Mouse (Mus musculus) spleen, embryonic (tissue): ENCODE measurements at regions not wholly inside any gene's neighbourhood (a gene's known extent, or its start where the extent isn't known, plus 50 kb on each side); places are given as distances from the start of the nearest gene placed in this dataset.

Source experiments
- CTCF ChIA-PET: fragments of 350-600 bp; sonication (Branson Sonifier 250); formaldehyde crosslinking; loops from one replicate; lab custom pipeline; 2022; lab: Charles Lee

DNA sequence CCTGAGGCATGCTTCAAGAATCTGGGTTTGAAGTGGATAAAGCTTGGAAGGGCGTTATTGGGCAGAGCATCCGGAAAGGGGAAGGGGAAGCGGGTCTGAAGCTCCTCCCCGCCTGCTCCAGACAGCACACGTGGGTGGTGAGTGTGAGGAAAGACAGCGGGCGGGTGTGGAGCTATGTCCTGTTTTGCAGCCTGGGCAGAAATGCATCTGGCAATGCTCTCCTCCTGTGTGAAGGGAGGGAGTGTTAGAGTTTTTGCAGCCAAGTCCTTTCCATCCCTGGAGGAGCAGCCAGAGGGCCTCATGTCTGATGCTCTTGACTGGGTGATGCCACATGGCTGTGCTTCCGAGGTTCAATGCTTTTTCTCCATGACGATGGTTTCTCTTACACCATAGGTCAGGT is 73.4 kb upstream of the Fndc3a start:
- CTCF ChIA-PET, result no interaction called here

DNA sequence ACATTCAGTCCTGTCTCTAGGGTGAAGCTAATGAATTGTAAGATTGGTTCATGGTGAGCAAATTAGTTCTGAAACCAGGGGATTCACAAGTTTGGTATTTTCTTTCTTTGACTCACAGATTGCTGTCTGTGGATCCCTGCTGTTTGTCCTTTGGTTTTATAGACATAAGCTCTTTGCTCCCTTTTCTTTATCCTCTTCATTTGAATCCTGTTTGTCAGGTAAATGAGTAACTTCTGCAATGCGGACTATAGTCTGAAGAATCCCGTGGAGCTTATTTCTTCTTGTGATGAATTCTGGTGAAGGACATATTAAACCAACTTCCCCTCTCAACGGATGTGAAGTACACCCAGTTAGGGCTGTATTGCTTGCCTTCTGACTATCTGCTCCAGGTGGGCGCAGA is 69.6 kb upstream of the Fndc3a start:
- CTCF ChIA-PET, result interaction anchor here (0.6 kb wide), 1 partner anchor 38 kb away, joined by 6 read pairs; no protein-coding TSS in a partner anchor

DNA sequence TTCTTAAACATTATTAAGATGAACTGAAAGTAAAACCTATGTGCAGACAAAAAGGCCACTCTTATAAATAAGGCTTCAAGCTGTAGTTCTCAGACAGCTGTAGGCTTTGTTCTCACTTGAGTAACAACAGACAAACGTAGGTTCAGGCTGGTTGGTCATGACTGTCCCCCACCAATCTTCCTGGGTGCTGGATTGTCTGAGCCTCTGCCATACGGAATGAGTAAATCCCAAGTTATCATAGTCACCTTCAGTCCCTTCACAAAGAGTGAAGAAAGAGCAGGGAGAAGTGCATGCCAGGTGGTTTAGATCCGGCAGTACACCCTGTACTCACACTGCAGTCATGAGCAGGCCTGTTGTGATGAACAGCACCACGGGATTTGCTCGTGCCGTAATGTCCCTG is 69.0 kb upstream of the Fndc3a start:
- CTCF ChIA-PET, result interaction anchor here (0.6 kb wide), 1 partner anchor 38 kb away, joined by 6 read pairs; no protein-coding TSS in a partner anchor

DNA sequence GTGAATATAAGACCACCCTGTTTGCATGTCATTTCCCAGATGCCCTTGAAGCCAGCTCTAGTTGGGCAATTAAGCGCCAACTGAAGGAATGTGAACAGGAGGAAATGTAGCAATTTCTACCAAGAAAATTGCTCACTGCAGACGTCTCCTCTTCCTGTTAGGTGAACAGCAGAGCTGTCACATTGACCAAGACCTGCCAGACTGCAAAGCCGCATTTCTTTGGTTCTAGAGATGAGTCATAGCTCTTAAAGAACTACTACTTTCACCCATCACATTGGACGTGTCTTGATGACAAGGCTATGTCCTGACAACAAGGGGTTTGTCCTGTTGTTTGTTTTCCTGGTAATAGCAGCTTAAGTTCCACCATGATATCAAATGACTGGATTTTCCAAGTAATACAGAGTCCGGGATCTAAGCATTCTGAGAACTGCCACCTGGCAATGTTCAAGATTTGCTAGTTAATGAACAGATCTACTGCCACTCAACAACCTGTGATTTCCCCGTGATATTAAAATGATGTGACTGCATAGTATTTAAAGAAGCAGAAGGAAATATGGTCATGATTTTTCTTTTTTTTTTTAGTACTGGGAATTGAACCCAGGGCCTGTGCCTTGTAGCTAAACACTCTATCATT is 68.2 kb upstream of the Fndc3a start:
- CTCF ChIA-PET, result interaction anchor here (0.6 kb wide), 1 partner anchor 213 kb away, joined by 4 read pairs; no protein-coding TSS in a partner anchor

DNA sequence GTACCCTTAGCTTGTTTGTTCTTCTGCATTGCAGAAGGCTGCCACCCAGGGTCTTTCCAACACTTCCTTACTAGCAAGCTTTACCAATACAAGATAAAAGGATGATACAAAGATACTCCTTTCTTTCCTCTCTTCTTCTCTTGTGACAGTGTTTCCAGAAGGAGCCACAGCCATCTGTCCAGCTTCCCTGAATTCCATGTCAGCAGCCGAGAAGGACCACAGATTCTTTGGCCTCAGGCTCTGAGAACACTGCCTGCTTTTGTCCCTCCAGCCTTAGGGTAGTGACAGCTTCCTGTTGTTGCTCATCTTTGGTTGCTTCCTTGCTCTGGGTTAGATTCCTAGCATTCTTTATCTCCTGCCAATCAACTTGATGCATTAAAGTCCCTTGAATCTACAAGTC is 60.4 kb upstream of the Fndc3a start:
- CTCF ChIA-PET, result no interaction called here

DNA sequence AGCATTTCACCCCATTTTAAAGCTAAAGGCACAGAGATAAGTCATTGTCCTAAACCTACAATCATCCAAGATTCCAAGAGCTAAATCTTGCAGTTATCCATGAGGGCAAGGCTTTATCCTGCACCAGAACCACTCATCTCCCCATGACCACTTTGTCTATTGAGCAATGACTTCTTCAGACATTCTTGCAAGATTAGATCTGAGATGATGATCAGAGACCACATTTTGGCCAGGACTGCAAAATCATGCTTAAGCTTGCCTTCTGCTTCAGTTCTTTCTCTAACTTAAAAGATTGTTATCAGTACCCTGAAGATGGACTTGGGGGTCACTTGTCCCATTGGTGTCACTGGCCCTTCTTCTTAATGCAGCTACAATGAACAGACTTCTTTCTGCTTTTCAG is 50.3 kb upstream of the Fndc3a start:
- CTCF ChIA-PET, result no interaction called here
